Mouse (Mus musculus): ENCODE measurements around the gene Mxra7. TPM values are rescaled to one million over a fixed set of nuclear protein-coding genes. Genes with fewer than 3 reads are reported as not detected.

Mxra7 gene
- polyA plus RNA-seq, 1 experiment from 2014 or later = 12.4 TPM

DNA sequence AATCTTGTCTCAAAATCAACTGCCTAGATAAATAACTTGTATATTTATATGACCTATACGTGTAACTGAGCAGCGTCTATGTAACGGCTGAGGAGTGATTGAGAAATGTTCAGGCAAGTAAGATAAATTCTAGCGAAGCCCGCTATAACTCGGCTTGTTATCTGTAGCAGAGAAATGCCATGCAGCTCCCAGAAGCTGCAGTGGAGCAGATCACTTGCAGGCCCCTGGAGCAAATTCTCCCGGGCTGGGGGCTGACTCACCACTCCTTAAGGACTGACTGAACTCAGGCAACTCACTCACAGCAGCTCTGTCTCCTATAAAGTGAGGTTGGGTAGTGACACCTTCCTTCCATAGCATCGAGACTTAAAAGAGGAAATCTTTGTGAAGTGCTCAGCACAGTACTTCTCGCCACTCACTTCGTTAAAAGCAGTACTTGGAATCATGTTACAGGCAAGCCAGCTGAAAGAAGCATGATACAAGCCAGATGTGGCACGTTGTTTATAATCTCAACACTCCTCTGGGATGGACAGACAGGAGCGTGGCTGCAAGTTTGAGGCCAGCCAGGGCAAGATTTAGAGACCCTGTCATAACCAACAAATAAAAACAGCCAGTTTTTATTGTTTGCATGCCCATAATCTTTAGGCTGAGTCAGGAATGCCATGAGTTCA, 29.5 kb upstream of the Mxra7 start:
- H3K27ac ChIP-seq (replicated peaks; ENCODE audit: low read depth, low read length) = 0 out of 2 replicates have a peak overlapping the region, but pooled peaks have one; percentile 1
- H3K4me1 ChIP-seq (ENCODE audit: control insufficient read depth, insufficient read depth, low read length) = peaks cover 10% of the 10 kb centered on the region; the same call in 1 of the 2 replicates
- no peak overlapping the region for H3K9ac ChIP-seq (ENCODE audit: low read length)
- H3K4me3 ChIP-seq (ENCODE audit: low read depth, low read length) = no peak overlapping the region
- WGBS = 38% methylated on average over 12 of the region's 12 CpGs
- peaks cover 3% of the 10 kb centered on the region; the same call in 1 of the 2 replicates for H3K36me3 ChIP-seq (ENCODE audit: control insufficient read depth, insufficient read depth, low read length)
- H3K27me3 ChIP-seq (ENCODE audit: control insufficient read depth, insufficient read depth, low read length) = no peaks in the 10 kb centered on the region
- H3K9me3 ChIP-seq (ENCODE audit: control insufficient read depth, low read length) = no peaks in the 10 kb centered on the region
- no peak for ATAC-seq (ENCODE audit: insufficient number of reproducible peaks, low FRiP score, low TSS enrichment, low read depth)
- H3K4me2 ChIP-seq (ENCODE audit: low read depth, severe bottlenecking) = no peak overlapping the region
- DNase-seq (ENCODE audit: low spot score) = peak; percentile 40

- Histone ChIP-seq H3K4me2 (ENCODE audit: low read depth, severe bottlenecking) (peak overlapping the region; percentile 81), H3K4me3 (ENCODE audit: low read depth, low read length) (peak overlapping the region; percentile 99), H3K27me3 (ENCODE audit: control insufficient read depth, insufficient read depth, low read length) (no peaks in the 10 kb centered on the region), H3K9me3 (ENCODE audit: control insufficient read depth, low read length) (no peaks in the 10 kb centered on the region), H3K27ac (replicated peaks; ENCODE audit: low read depth, low read length) (no peak overlapping the region), H3K9ac (ENCODE audit: low read length) (peak overlapping the region; percentile 98), H3K36me3 (ENCODE audit: control insufficient read depth, insufficient read depth, low read length) (peaks cover 8% of the 10 kb centered on the region), H3K4me1 (ENCODE audit: control insufficient read depth, insufficient read depth, low read length) (peaks cover 13% of the 10 kb centered on the region)
- ATAC-seq (ENCODE audit: insufficient number of reproducible peaks, low FRiP score, low TSS enrichment, low read depth) = no peak
- no peak for DNase-seq (ENCODE audit: low spot score)
- WGBS = 44% methylated on average over 10 of the region's 10 CpGs
Measured at GRCm38 (mm10) chr11:116854279-116854678, 26.4 kb upstream of the Mxra7 start.

- WGBS = under 1% methylated on average over 36 of the region's 36 CpGs
- H3K9ac ChIP-seq (ENCODE audit: low read length) = peak overlapping the region; percentile 98
- ATAC-seq (ENCODE audit: insufficient number of reproducible peaks, low FRiP score, low TSS enrichment, low read depth) (peak; percentile 86), DNase-seq (ENCODE audit: low spot score) (peak; percentile 98)
- no peaks in the 10 kb centered on the region for H3K27me3 ChIP-seq (ENCODE audit: control insufficient read depth, insufficient read depth, low read length)
- peaks cover 9% of the 10 kb centered on the region for H3K36me3 ChIP-seq (ENCODE audit: control insufficient read depth, insufficient read depth, low read length)
- peak overlapping the region; percentile 99 for H3K4me3 ChIP-seq (ENCODE audit: low read depth, low read length)
- peaks cover 13% of the 10 kb centered on the region for H3K4me1 ChIP-seq (ENCODE audit: control insufficient read depth, insufficient read depth, low read length)
- no peaks in the 10 kb centered on the region for H3K9me3 ChIP-seq (ENCODE audit: control insufficient read depth, low read length)
- H3K27ac ChIP-seq (replicated peaks; ENCODE audit: low read depth, low read length) = peak overlapping the region; percentile 96
- peak overlapping the region; percentile 81 for H3K4me2 ChIP-seq (ENCODE audit: low read depth, severe bottlenecking)
Measured at GRCm38 (mm10) chr11:116853512-116853928, 25.7 kb upstream of the Mxra7 start.

DNA sequence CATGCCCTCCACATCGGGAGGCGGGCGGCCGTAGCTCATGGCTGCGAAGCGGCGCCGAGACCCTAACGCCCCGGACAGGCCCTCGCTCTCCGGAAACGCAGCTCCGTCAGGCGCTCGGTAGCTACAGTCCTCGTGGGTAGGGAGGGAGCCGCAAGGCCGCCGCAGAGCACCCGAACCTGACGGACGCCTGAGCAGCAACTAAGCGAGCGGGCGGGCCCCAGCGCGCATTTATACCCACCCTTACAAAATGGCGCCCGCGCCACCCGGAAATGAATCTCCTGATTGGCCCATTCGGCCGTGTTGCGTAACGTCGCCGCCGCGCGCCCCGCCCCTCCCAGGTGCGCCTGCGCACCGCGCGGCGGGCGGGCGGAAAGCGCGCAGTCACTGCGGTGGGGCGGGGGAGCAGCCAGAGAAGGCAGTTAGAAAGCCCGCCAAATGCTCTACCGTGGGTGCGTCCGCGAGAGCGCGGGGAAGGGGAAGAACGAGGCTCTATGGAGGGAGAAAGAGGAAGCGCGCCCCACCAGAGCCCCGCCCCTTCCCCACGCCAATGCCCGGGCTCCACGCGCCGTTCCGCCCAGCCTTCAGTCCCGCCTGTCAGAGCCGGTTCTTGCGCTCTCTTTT, 25.2 kb upstream of the Mxra7 start, which contains the start of gene Srsf2:
Gene Srsf2 (minus strand): TSS at position 204 of the 621 bp plus-strand sequence.
- DNase-seq (ENCODE audit: low spot score) (peak; percentile 97), ATAC-seq (ENCODE audit: insufficient number of reproducible peaks, low FRiP score, low TSS enrichment, low read depth) (peak; percentile 91)
- H3K4me2 ChIP-seq (ENCODE audit: low read depth, severe bottlenecking) = peak within 1 kb of the TSS; percentile 81
- peak within 1 kb of the TSS; percentile 99 for H3K4me3 ChIP-seq (ENCODE audit: low read depth, low read length)
- no peaks in the 10 kb centered on the region for H3K9me3 ChIP-seq (ENCODE audit: control insufficient read depth, low read length)
- peak within 1 kb of the TSS; percentile 96 for H3K27ac ChIP-seq (replicated peaks; ENCODE audit: low read depth, low read length)
- under 1% methylated on average over 65 of the region's 74 CpGs for WGBS
- H3K4me1 ChIP-seq (ENCODE audit: control insufficient read depth, insufficient read depth, low read length) = peaks cover 13% of the 10 kb centered on the region
- peaks cover 9% of the 10 kb centered on the region for H3K36me3 ChIP-seq (ENCODE audit: control insufficient read depth, insufficient read depth, low read length)
- peak within 1 kb of the TSS; percentile 98 for H3K9ac ChIP-seq (ENCODE audit: low read length)
- no peaks in the 10 kb centered on the region for H3K27me3 ChIP-seq (ENCODE audit: control insufficient read depth, insufficient read depth, low read length)

DNA sequence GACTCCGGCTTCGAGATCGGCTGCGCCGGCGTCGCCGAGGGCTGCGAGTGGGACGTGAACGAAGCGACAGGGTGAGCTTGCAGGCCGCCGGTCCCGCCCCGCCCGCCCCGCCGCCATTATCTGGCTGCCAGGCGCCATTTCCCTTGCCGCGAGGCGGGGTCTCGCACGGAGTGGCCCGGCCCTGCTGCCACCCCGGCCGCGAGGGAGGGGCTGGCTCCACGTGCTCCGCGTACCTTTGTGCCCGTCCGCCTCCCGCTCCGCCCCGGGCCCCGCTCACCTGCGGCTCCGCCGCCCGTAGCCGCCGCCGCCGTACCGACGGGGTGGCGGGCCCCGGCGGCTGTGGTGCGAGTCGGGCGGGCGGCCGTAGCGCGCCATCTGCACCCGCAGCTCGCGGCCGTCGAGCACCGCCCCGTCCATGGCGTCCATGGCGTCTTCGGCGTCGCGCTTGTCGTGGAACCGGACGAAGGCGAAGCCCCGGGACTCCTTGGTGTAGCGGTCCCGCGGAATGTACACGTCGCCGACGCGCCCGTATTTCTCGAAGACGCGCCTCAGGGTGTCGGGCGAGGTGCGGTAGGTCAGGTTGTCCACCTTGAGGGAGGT, 24.5 kb upstream of the Mxra7 start, which contains the start of gene Mfsd11:
Gene Mfsd11 (plus strand): TSS at position 150 of the 600 bp plus-strand sequence.
- Histone ChIP-seq H3K27me3 (ENCODE audit: control insufficient read depth, insufficient read depth, low read length) (no peaks in the 10 kb centered on the region), H3K27ac (replicated peaks; ENCODE audit: low read depth, low read length) (peak within 1 kb of the TSS; percentile 96), H3K4me3 (ENCODE audit: low read depth, low read length) (peak within 1 kb of the TSS; percentile 99), H3K9me3 (ENCODE audit: control insufficient read depth, low read length) (no peaks in the 10 kb centered on the region), H3K4me2 (ENCODE audit: low read depth, severe bottlenecking) (peak within 1 kb of the TSS; percentile 81), H3K9ac (ENCODE audit: low read length) (peak within 1 kb of the TSS; percentile 98), H3K4me1 (ENCODE audit: control insufficient read depth, insufficient read depth, low read length) (peaks cover 13% of the 10 kb centered on the region), H3K36me3 (ENCODE audit: control insufficient read depth, insufficient read depth, low read length) (peaks cover 9% of the 10 kb centered on the region)
- peak; percentile 32; the same call in 1 of the 2 replicates for ATAC-seq (ENCODE audit: insufficient number of reproducible peaks, low FRiP score, low TSS enrichment, low read depth)
- DNase-seq (ENCODE audit: low spot score) = peak; percentile 77
- under 1% methylated on average over 88 of the region's 91 CpGs for WGBS

- H3K9ac ChIP-seq (ENCODE audit: low read length) = peak overlapping the region; percentile 98
- no peak for ATAC-seq (ENCODE audit: insufficient number of reproducible peaks, low FRiP score, low TSS enrichment, low read depth)
- no peak for DNase-seq (ENCODE audit: low spot score)
- H3K4me1 ChIP-seq (ENCODE audit: control insufficient read depth, insufficient read depth, low read length) = peaks cover 10% of the 10 kb centered on the region
- H3K9me3 ChIP-seq (ENCODE audit: control insufficient read depth, low read length) = no peaks in the 10 kb centered on the region
- H3K4me2 ChIP-seq (ENCODE audit: low read depth, severe bottlenecking) = peak overlapping the region; percentile 81
- H3K4me3 ChIP-seq (ENCODE audit: low read depth, low read length) = peak overlapping the region; percentile 99
- peaks cover 9% of the 10 kb centered on the region for H3K36me3 ChIP-seq (ENCODE audit: control insufficient read depth, insufficient read depth, low read length)
- H3K27me3 ChIP-seq (ENCODE audit: control insufficient read depth, insufficient read depth, low read length) = no peaks in the 10 kb centered on the region
- WGBS = under 1% methylated on average over 29 of the region's 29 CpGs
- H3K27ac ChIP-seq (replicated peaks; ENCODE audit: low read depth, low read length) = peak overlapping the region; percentile 96
Measured at GRCm38 (mm10) chr11:116851576-116852290, 23.9 kb upstream of the Mxra7 start.

- WGBS = 45% methylated on average over 6 of the region's 6 CpGs
- Histone ChIP-seq H3K4me2 (ENCODE audit: low read depth, severe bottlenecking) (peak overlapping the region; percentile 81), H3K9ac (ENCODE audit: low read length) (peak overlapping the region; percentile 98), H3K4me1 (ENCODE audit: control insufficient read depth, insufficient read depth, low read length) (peaks cover 10% of the 10 kb centered on the region; the same call in 1 of the 2 replicates), H3K36me3 (ENCODE audit: control insufficient read depth, insufficient read depth, low read length) (peaks cover 9% of the 10 kb centered on the region), H3K27me3 (ENCODE audit: control insufficient read depth, insufficient read depth, low read length) (no peaks in the 10 kb centered on the region), H3K9me3 (ENCODE audit: control insufficient read depth, low read length) (no peaks in the 10 kb centered on the region), H3K27ac (replicated peaks; ENCODE audit: low read depth, low read length) (no peak overlapping the region; the same call in 1 of the 2 replicates), H3K4me3 (ENCODE audit: low read depth, low read length) (peak overlapping the region; percentile 99)
- ATAC-seq (ENCODE audit: insufficient number of reproducible peaks, low FRiP score, low TSS enrichment, low read depth) (no peak), DNase-seq (ENCODE audit: low spot score) (no peak)
Measured at GRCm38 (mm10) chr11:116850833-116851477, 23.1 kb upstream of the Mxra7 start.

All from limb, embryonic 11.5 days (tissue).